ENCODE assay signal across 8 mouse cellular contexts in the genomic region with DNA sequence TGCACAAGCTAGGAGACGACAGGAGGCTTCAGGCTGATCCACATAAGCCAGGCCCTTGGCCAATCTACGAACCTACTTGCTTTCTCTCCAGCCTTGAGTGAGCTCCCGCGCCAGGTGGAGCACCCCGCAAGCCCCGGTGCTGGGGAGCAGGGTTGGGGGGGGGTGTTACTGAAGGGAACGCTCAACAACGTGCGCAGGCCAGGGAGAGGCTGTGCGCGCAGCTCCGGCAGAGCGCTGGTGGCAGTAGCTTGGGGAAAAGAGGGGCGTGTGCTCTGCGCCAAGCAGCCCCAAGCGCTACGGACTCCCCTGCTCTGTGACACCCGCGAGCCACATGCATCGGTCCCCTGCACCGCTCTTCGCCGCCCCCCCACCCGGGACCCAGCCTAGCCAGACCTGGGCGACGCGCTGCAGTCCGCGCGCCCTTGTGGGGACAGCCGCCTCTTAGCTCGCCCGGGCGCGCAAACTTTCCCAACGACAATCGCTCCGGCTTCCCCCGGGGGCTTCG.
DNase-seq lines count a peak whose midpoint lies in the region; ATAC-seq and TF ChIP-seq lines count a peak whose summit lies in the region.

No protein-coding gene starts in this region.

- H3K4me3 ChIP-seq in layer of hippocampus, adult 2 months: peak overlapping the region; percentile 85
- H3K4me3 ChIP-seq in forebrain, embryonic 14.5 days (ENCODE audit: low read depth, low read length): peak overlapping the region; percentile 69
- peak overlapping the region; percentile 73 for H3K4me3 ChIP-seq in hindbrain, postnatal 0 days (ENCODE audit: low read length)
- H3K4me3 ChIP-seq in liver, embryonic 13.5 days (replicated peaks): peak overlapping the region; percentile 65
- H3K4me3 ChIP-seq in thymus, adult 2 months (ENCODE audit: control insufficient read depth, insufficient read depth, low read length): no peak overlapping the region

- H3K4me1 ChIP-seq in forebrain, embryonic 14.5 days (ENCODE audit: control insufficient read depth, insufficient read depth, low read length): peaks cover 12% of the 10 kb centered on the region
- H3K4me1 ChIP-seq in hindbrain, postnatal 0 days (ENCODE audit: insufficient read depth, low read length): no peaks in the 10 kb centered on the region
- peaks cover 11% of the 10 kb centered on the region for H3K4me1 ChIP-seq in liver, embryonic 13.5 days (replicated peaks)
- 0 out of 2 replicates have a peak, but pooled peaks cover 3% of the 10 kb centered on the region for H3K4me1 ChIP-seq in thymus, adult 2 months (replicated peaks; ENCODE audit: control insufficient read depth, insufficient read depth, low read length)

- TF ChIP-seq CTCF in layer of hippocampus, adult 2 months (conservative IDR thresholded peaks at IDR 0.05): no peak
- TF ChIP-seq CTCF in brain, embryonic 14.5 days (IDR thresholded peaks at IDR 0.05; ENCODE audit: borderline replicate concordance, extremely low read depth, insufficient read depth, insufficient read length): no peak
- no peak for TF ChIP-seq CTCF in hindbrain, postnatal 0 days (IDR thresholded peaks at IDR 0.05; ENCODE audit: low read depth)
- TF ChIP-seq CTCF in thymus, adult 2 months (IDR thresholded peaks at IDR 0.05; ENCODE audit: borderline replicate concordance, control insufficient read depth, extremely low read depth, insufficient read depth, low read length, poor library complexity): no peak

- no peaks in the 10 kb centered on the region for H3K36me3 ChIP-seq in forebrain, embryonic 14.5 days (ENCODE audit: control insufficient read depth, insufficient read depth, low read length)
- no peaks in the 10 kb centered on the region for H3K36me3 ChIP-seq in hindbrain, postnatal 0 days (ENCODE audit: insufficient read depth, low read length)
- H3K36me3 ChIP-seq in liver, embryonic 13.5 days: no peaks in the 10 kb centered on the region
- H3K36me3 ChIP-seq in thymus, adult 2 months (ENCODE audit: control insufficient read depth, insufficient read depth, low read length): no peaks in the 10 kb centered on the region

- peak; percentile 75 for ATAC-seq in forebrain, embryonic 14.5 days
- peak; percentile 64 for ATAC-seq in hindbrain, postnatal 0 days
- ATAC-seq in liver, embryonic 13.5 days (ENCODE audit: low read depth): peak; percentile 31

- H3K9me3 ChIP-seq in forebrain, embryonic 14.5 days (replicated peaks; ENCODE audit: control insufficient read depth, low read length): no peaks in the 10 kb centered on the region
- H3K9me3 ChIP-seq in hindbrain, postnatal 0 days (ENCODE audit: low read length): no peaks in the 10 kb centered on the region
- no peaks in the 10 kb centered on the region for H3K9me3 ChIP-seq in liver, embryonic 13.5 days (replicated peaks)

- under 1% methylated on average over 40 of the region's 40 CpGs for WGBS in forebrain, embryonic 14.5 days
- under 1% methylated on average over 36 of the region's 40 CpGs for WGBS in hindbrain, postnatal 0 days
- 2% methylated on average over 38 of the region's 40 CpGs for whole genome bisulfite sequencing in liver, embryonic 13.5 days (ENCODE audit: insufficient replicate concordance)
- 2% methylated on average over 40 of the region's 40 CpGs for WGBS in thymus, adult 2 months

- H3K27ac ChIP-seq in layer of hippocampus, adult 2 months: peak overlapping the region; percentile 92
- H3K27ac ChIP-seq in forebrain, embryonic 14.5 days (ENCODE audit: low read depth, low read length): no peak overlapping the region
- H3K27ac ChIP-seq in hindbrain, postnatal 0 days: peak overlapping the region; percentile 87
- H3K27ac ChIP-seq in liver, embryonic 13.5 days: peak overlapping the region; percentile 39; the same call in 1 of the 2 replicates
- no peak overlapping the region for H3K27ac ChIP-seq in thymus, adult 2 months (ENCODE audit: control insufficient read depth, insufficient read depth, low read length)

- no peak for TF ChIP-seq POLR2A in brain, embryonic 14.5 days (IDR thresholded peaks at IDR 0.05; ENCODE audit: borderline replicate concordance, extremely low read depth, insufficient read depth, insufficient read length, poor library complexity, severe bottlenecking)
- no peak for TF ChIP-seq POLR2A in thymus, adult 2 months (IDR thresholded peaks at IDR 0.05; ENCODE audit: control insufficient read depth, extremely low read depth, insufficient read depth, low read length, poor library complexity)

- H3K9ac ChIP-seq in forebrain, embryonic 14.5 days (ENCODE audit: low read length): peak overlapping the region; percentile 86
- peak overlapping the region; percentile 74 for H3K9ac ChIP-seq in hindbrain, postnatal 0 days (replicated peaks; ENCODE audit: low read length)
- peak overlapping the region; percentile 39 for H3K9ac ChIP-seq in liver, embryonic 13.5 days

- peaks cover 9% of the 10 kb centered on the region; the same call in 1 of the 2 replicates for H3K27me3 ChIP-seq in forebrain, embryonic 14.5 days (replicated peaks; ENCODE audit: control insufficient read depth, insufficient read depth, low read length)
- H3K27me3 ChIP-seq in hindbrain, postnatal 0 days (ENCODE audit: insufficient read depth, low read length): no peaks in the 10 kb centered on the region
- H3K27me3 ChIP-seq in liver, embryonic 13.5 days: peaks cover 65% of the 10 kb centered on the region
- peaks cover 12% of the 10 kb centered on the region for H3K27me3 ChIP-seq in thymus, adult 2 months (ENCODE audit: control insufficient read depth, insufficient read depth, low read length)

- DNase-seq in layer of hippocampus, adult 2 months (ENCODE audit: low spot score in 2 of 2): peak in 1 of 2 experiments; percentile 20
- DNase-seq in layer of hippocampus, adult 11-12 months (ENCODE audit: low spot score): no peak
- DNase-seq in brain, embryonic 14.5 days (ENCODE audit: low read depth): peak; percentile 55
- DNase-seq in forebrain, embryonic 14.5 days (ENCODE audit: low spot score): peak; percentile 49
- DNase-seq in hindbrain, postnatal 0 days (ENCODE audit: low spot score): peak; percentile 45
- DNase-seq in liver, embryonic 13.5 days: no peak
- DNase-seq in right cerebral cortex, postnatal 10 days (ENCODE audit: low spot score in 2 of 2): peak; percentile 38 to 42
- DNase-seq in thymus, adult 2 months: no peak

- peak overlapping the region; percentile 99 for H3K4me2 ChIP-seq in forebrain, embryonic 14.5 days (ENCODE audit: low read length)
- peak overlapping the region; percentile 96 for H3K4me2 ChIP-seq in hindbrain, postnatal 0 days (ENCODE audit: low read depth, low read length)
- peak overlapping the region; percentile 67 for H3K4me2 ChIP-seq in liver, embryonic 13.5 days

Comparison
In these comparisons a context has a peak if more than half of its experiments do, and no peak if none do; other contexts are left out.
1. DNase-seq: peak in brain, embryonic 14.5 days (single experiment), forebrain, embryonic 14.5 days (single experiment), hindbrain, postnatal 0 days (single experiment) and right cerebral cortex, postnatal 10 days (2 of 2); none in layer of hippocampus, adult 11-12 months (single experiment), liver, embryonic 13.5 days (single experiment) and thymus, adult 2 months (single experiment).
2. H3K27ac ChIP-seq: peak in layer of hippocampus, adult 2 months (single experiment), hindbrain, postnatal 0 days (single experiment) and liver, embryonic 13.5 days (single experiment); none in forebrain, embryonic 14.5 days (single experiment) and thymus, adult 2 months (single experiment).
3. Peak in every context shown above with its lines, with median percentiles within 50 percentile points of each other: ATAC-seq, H3K4me2 ChIP-seq and H3K9ac ChIP-seq.